Mouse (Mus musculus): ENCODE measurements around the gene Atp2a2. TPM values are rescaled to one million over a fixed set of nuclear protein-coding genes. Genes with fewer than 3 reads are reported as not detected.
"Not testable (repeated sequence)": the region's sequence is repeated elsewhere in the genome, so short reads cannot be mapped to it uniquely, and the experiment has no call there.

Atp2a2 gene
- polyA plus RNA-seq, 1 experiment from 2014 or later: 52.0 TPM

DNA sequence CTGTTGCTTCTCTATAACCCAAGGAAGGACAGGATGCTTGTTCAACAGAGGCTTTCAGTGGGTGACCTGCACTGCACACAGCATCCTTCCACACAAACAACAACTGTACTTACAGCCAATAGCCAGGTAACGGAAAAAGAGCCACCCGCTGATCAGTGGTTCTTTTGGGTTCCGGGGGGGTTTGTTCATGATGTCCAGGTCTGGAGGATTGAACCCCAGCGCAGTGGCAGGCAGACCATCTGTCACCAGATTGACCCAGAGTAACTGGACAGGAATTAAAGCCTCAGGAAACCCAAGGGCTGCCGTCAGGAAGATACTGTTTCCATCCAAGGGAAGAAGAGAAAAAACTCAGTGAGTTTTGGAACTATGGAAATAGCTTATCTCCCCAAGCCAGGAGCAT lies 42.7 kb downstream of the Atp2a2 start:
- no peak overlapping the region for H3K27ac ChIP-seq (replicated peaks)
- no peak overlapping the region for H3K4me3 ChIP-seq (replicated peaks)
- H3K9me3 ChIP-seq (replicated peaks): no peaks in the 10 kb centered on the region
- H3K9ac ChIP-seq (replicated peaks): no peak overlapping the region
- ATAC-seq (ENCODE audit: low FRiP score): no peak
- H3K4me1 ChIP-seq: no peaks in the 10 kb centered on the region
- no peaks in the 10 kb centered on the region for H3K27me3 ChIP-seq (replicated peaks)
- H3K36me3 ChIP-seq: peaks cover 97% of the 10 kb centered on the region
- WGBS: 97% methylated on average over 5 of the region's 5 CpGs
- H3K4me2 ChIP-seq: no peak overlapping the region

DNA sequence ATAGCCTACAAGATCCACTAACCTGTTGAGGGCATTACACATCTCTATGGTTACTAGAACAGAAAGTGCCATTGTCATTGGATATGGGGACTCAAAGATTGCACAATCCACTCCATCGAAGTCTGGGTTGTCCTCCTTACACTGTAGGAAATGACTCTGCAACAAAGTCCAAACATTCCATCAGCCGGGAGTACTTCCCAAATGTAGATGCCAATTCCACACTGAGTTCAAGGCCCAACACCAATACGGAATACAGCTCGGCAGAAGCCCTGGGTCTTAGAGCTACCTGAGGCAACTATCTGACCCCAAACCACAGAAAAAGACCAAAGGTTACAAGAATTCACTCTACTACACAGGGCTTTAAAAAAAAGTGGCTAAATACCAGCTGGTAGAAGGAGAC lies 44.0 kb downstream of the Atp2a2 start:
- Histone ChIP-seq H3K4me1 (no peaks in the 10 kb centered on the region), H3K4me2 (no peak overlapping the region), H3K36me3 (peaks cover 97% of the 10 kb centered on the region), H3K4me3 (replicated peaks) (no peak overlapping the region), H3K9me3 (replicated peaks) (no peaks in the 10 kb centered on the region), H3K27ac (replicated peaks) (no peak overlapping the region), H3K9ac (replicated peaks) (no peak overlapping the region), H3K27me3 (replicated peaks) (no peaks in the 10 kb centered on the region)
- ATAC-seq (ENCODE audit: low FRiP score): no peak
- WGBS: 96% methylated on average over 4 of the region's 4 CpGs

DNA sequence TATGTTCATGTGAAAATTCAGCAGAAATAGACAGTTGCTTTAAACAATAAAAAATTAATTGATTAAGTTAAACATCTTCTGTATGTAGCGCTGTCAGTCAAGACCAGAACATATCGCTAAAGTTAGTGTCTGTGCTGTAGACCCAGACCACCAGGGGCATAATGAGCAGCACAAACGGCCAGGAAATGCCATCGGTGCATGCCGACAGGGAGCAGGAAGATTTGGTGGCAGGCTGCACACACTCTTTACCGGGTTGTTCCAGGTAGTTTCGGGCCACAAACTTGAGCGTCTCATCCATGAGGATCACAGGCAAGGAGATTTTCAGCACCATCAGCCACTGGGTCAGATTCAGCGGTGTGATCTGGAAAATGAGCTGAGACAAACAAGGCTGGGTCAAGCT lies 45.0 kb downstream of the Atp2a2 start:
- not testable (repeated sequence) for H3K4me1 ChIP-seq; H3K27me3 ChIP-seq (replicated peaks); H3K9me3 ChIP-seq (replicated peaks); H3K4me2 ChIP-seq; ATAC-seq (ENCODE audit: low FRiP score); H3K4me3 ChIP-seq (replicated peaks); H3K27ac ChIP-seq (replicated peaks); H3K9ac ChIP-seq (replicated peaks)
- peaks cover 97% of the 10 kb centered on the region for H3K36me3 ChIP-seq
- 89% methylated on average over 9 of the region's 9 CpGs for WGBS

DNA sequence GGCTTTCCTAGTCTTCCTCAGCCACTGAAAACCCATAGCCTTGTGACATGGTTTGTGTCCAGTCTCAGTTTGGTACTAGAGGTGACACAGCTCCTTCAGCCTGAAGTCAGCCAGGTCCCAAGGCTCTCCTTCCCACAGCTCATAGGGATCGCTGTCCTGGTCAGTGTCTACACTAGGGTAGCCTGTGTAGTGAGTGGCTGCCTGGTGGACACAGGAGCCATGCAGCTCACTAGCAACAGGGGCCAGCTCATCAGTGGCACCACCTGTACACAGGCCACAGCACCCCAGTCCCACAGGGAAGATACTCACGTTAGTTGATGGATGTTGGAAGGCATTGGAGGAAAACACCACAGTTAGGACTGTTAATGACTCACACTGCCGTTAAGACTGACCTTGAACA lies 46.4 kb downstream of the Atp2a2 start:
- Histone ChIP-seq H3K4me2 (no peak overlapping the region), H3K9ac (replicated peaks) (no peak overlapping the region), H3K27me3 (replicated peaks) (no peaks in the 10 kb centered on the region), H3K4me3 (replicated peaks) (no peak overlapping the region), H3K9me3 (replicated peaks) (no peaks in the 10 kb centered on the region), H3K36me3 (peaks cover 87% of the 10 kb centered on the region), H3K27ac (replicated peaks) (no peak overlapping the region; the same call in 1 of the 2 replicates), H3K4me1 (no peaks in the 10 kb centered on the region)
- WGBS: 94% methylated on average over 3 of the region's 3 CpGs
- ATAC-seq (ENCODE audit: low FRiP score): no peak

DNA sequence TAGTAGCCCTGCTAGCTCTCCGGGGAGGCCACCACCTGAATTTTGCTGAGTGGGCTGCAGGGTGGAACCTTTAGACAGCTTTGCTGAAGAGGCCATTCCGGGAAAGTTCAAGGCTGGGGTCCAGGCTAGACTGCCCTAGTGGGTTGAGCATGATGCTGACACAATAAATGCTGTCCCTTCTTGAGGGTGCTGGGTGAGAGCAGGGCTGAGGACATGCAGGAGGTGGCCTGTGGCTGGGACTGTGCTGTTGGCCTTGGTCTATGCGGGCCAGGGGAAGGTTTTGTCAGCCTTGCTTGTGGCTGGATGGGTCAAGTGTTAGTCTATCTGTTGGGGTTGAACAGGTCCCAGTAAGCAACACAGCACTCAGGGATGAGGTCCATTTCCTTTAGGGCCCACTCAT lies 47.1 kb downstream of the Atp2a2 start:
- H3K4me2 ChIP-seq: no peak overlapping the region
- no peaks in the 10 kb centered on the region for H3K4me1 ChIP-seq
- ATAC-seq (ENCODE audit: low FRiP score): no peak
- H3K9me3 ChIP-seq (replicated peaks): no peaks in the 10 kb centered on the region
- H3K4me3 ChIP-seq (replicated peaks): no peak overlapping the region
- WGBS: 89% methylated on average over 3 of the region's 3 CpGs
- H3K36me3 ChIP-seq: peaks cover 80% of the 10 kb centered on the region
- H3K27me3 ChIP-seq (replicated peaks): no peaks in the 10 kb centered on the region
- H3K9ac ChIP-seq (replicated peaks): no peak overlapping the region
- no peak overlapping the region for H3K27ac ChIP-seq (replicated peaks)

DNA sequence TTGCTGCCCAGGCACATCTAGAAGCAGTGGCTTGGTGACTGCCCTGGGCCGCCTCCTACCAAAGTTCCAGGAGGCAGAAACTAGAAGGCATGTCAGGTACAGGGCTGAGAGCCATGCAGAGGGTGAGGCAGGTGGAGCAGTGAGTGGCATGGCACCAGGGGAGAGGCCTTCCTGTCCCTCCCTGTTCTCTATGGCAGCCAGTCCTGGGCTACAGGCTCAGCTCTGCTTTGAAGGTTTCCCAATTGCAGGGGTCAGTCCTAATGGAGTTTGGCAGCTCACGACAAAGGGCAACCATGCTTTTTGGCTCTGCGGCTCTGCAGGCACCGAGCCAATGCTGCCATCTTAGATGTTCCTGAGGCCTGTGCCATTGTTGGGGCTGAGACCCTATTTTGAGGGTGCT lies 47.6 kb downstream of the Atp2a2 start:
- H3K27me3 ChIP-seq (replicated peaks): no peaks in the 10 kb centered on the region
- no peak overlapping the region for H3K4me2 ChIP-seq
- peaks cover 76% of the 10 kb centered on the region for H3K36me3 ChIP-seq
- H3K4me1 ChIP-seq: no peaks in the 10 kb centered on the region
- 85% methylated on average over 4 of the region's 4 CpGs for WGBS
- ATAC-seq (ENCODE audit: low FRiP score): no peak
- no peak overlapping the region for H3K4me3 ChIP-seq (replicated peaks)
- H3K9me3 ChIP-seq (replicated peaks): no peaks in the 10 kb centered on the region
- H3K27ac ChIP-seq (replicated peaks): no peak overlapping the region
- no peak overlapping the region for H3K9ac ChIP-seq (replicated peaks)

DNA sequence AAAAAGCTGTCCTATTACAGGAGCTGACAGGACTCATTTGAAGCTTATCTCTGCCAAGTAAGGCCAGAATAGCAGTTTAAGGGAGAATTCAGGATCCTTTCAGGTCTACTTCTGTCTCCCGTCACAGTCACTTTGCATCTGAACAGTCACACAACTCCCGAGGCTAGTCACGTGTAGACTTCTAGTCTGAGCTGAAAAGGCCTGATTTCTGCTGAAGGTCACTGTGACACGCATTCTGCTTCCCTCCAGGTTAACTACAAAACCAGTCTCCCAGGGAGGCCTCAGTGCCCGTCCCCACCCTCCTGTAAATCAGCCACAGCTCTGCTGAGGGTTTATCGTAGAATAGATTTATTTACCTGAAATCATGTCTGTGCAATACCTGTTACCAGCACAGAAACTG lies 48.8 kb downstream of the Atp2a2 start:
- Histone ChIP-seq H3K27ac (replicated peaks) (no peak overlapping the region), H3K27me3 (replicated peaks) (no peaks in the 10 kb centered on the region), H3K4me2 (no peak overlapping the region), H3K4me3 (replicated peaks) (no peak overlapping the region), H3K36me3 (peaks cover 68% of the 10 kb centered on the region), H3K9ac (replicated peaks) (no peak overlapping the region), H3K4me1 (no peaks in the 10 kb centered on the region), H3K9me3 (replicated peaks) (no peaks in the 10 kb centered on the region)
- WGBS: 76% methylated on average over 6 of the region's 6 CpGs
- no peak for ATAC-seq (ENCODE audit: low FRiP score)

DNA sequence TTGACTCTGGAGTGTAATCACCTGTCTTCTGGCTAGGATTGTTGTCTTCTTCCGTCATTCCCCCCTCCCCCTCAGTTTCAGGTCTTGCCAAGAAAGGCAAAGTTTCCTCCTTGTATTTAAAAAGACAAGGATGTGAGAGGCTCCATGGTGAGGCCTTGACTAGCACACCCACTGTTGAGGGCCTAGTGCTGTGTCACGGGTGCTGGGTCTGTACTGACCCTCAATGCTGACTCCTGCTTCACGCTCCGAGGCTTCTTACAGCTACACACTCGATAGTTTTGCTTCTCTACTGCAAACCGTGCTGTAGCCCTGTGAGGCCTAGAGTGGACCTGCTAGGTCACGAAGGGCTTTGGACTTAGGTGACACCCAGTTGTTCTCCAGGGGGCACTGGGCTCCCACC lies 49.8 kb downstream of the Atp2a2 start:
- peaks cover 58% of the 10 kb centered on the region for H3K36me3 ChIP-seq
- WGBS: 85% methylated on average over 7 of the region's 7 CpGs
- H3K4me2 ChIP-seq: no peak overlapping the region
- H3K4me3 ChIP-seq (replicated peaks): no peak overlapping the region
- no peak overlapping the region for H3K9ac ChIP-seq (replicated peaks)
- no peaks in the 10 kb centered on the region for H3K4me1 ChIP-seq
- no peaks in the 10 kb centered on the region for H3K9me3 ChIP-seq (replicated peaks)
- no peak overlapping the region for H3K27ac ChIP-seq (replicated peaks)
- no peaks in the 10 kb centered on the region for H3K27me3 ChIP-seq (replicated peaks)
- no peak for ATAC-seq (ENCODE audit: low FRiP score)

DNA sequence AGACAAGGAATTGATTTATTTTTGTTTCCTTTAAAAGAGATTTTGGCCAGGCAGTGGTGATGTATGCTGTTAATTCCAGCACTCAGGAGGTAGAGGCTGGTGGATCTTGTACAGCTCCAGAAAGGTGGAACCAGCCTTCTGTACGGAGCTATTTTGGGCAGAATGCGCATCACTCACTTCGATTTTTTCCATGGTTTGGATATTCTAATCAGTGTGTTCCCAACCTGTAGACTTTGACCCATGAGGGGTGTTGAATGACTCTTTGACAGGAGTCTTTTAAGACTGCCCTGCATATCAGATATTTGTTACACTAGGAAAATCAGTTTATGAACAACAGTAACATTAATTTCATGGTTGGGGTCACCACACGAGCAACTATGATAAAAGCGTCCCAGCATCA lies 50.7 kb downstream of the Atp2a2 start:
- 88% methylated on average over 5 of the region's 5 CpGs for WGBS
- Histone ChIP-seq H3K9ac (replicated peaks) (no peak overlapping the region), H3K4me2 (no peak overlapping the region), H3K27me3 (replicated peaks) (no peaks in the 10 kb centered on the region), H3K27ac (replicated peaks) (0 out of 2 replicates have a peak overlapping the region, but pooled peaks have one; percentile 9), H3K4me1 (no peaks in the 10 kb centered on the region), H3K4me3 (replicated peaks) (no peak overlapping the region), H3K9me3 (replicated peaks) (no peaks in the 10 kb centered on the region), H3K36me3 (peaks cover 52% of the 10 kb centered on the region)
- ATAC-seq (ENCODE audit: low FRiP score): no peak

DNA sequence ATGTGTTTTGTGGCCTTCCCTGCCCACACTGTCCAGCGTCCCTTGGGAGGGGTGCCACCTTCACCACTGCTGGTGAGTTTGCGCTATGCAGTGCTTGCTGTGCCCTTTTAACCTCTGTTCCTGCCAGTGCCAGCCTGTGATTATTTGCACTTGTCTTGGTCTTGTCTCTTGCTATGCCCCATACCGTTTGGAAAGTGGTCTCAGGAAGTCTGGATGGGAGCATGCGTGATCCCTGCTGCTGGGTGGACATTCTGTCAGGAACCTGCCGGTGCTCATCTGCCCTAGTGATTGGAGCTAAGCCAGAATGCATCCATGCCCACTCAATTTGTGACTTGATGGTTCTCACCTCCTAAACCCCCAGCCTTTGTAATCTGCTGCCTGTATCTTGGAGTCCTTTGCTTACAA lies 51.1 kb downstream of the Atp2a2 start:
- H3K27me3 ChIP-seq (replicated peaks): no peaks in the 10 kb centered on the region
- no peaks in the 10 kb centered on the region for H3K9me3 ChIP-seq (replicated peaks)
- WGBS: 69% methylated on average over 5 of the region's 5 CpGs
- no peak for ATAC-seq (ENCODE audit: low FRiP score)
- H3K27ac ChIP-seq (replicated peaks): 0 out of 2 replicates have a peak overlapping the region, but pooled peaks have one; percentile 9
- no peak overlapping the region for H3K9ac ChIP-seq (replicated peaks)
- H3K4me3 ChIP-seq (replicated peaks): no peak overlapping the region
- peaks cover 52% of the 10 kb centered on the region for H3K36me3 ChIP-seq
- no peak overlapping the region for H3K4me2 ChIP-seq
- H3K4me1 ChIP-seq: no peaks in the 10 kb centered on the region

DNA sequence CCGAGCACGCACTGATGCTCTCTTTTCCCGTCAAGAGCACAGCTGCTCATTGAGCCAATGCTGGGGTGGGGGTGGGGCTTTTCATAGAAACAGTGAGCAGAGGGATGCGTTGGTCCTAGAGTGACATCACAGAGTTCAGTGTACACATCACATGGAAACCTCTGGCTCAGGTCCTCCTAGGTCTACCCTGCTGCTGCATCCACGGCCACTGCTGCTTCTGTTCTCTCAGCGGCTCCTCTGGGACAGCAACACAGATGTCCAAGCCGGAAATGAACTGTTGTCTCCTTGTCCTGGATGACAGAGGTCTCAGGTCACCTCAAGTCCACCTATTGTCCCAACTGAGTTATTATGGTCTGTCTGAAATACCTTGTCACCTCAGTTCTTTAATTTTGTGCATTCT lies 52.1 kb downstream of the Atp2a2 start:
- ATAC-seq (ENCODE audit: low FRiP score): no peak
- Histone ChIP-seq H3K27me3 (replicated peaks) (no peaks in the 10 kb centered on the region), H3K36me3 (peaks cover 52% of the 10 kb centered on the region), H3K4me1 (no peaks in the 10 kb centered on the region), H3K27ac (replicated peaks) (no peak overlapping the region), H3K4me3 (replicated peaks) (no peak overlapping the region), H3K9me3 (replicated peaks) (no peaks in the 10 kb centered on the region), H3K4me2 (no peak overlapping the region), H3K9ac (replicated peaks) (no peak overlapping the region)
- WGBS: 26% methylated on average over 7 of the region's 7 CpGs

DNA sequence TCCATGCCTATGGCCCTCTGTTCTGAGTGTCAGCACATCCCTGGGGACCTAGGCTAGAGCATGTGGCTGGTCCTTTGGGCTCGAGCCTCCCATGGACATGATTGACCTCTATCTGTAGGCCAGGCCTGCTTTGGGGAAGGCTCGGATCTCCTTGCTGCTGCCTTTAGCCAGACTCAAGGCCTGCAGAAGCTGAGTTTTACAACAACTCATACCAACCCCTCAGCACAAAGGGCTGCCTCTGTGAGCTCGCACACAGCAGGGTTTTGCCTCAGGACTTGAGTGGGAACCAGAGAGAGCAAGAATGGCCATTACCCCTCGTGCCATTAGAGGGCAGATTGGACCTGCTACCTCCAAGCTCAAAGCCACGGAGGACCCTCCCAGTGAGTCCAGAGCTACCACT lies 53.2 kb downstream of the Atp2a2 start:
- no peaks in the 10 kb centered on the region for H3K9me3 ChIP-seq (replicated peaks)
- H3K36me3 ChIP-seq: peaks cover 52% of the 10 kb centered on the region
- no peak overlapping the region for H3K27ac ChIP-seq (replicated peaks)
- no peak overlapping the region for H3K4me2 ChIP-seq
- no peak for ATAC-seq (ENCODE audit: low FRiP score)
- WGBS: 79% methylated on average over 5 of the region's 5 CpGs
- no peaks in the 10 kb centered on the region for H3K4me1 ChIP-seq
- no peak overlapping the region for H3K4me3 ChIP-seq (replicated peaks)
- H3K27me3 ChIP-seq (replicated peaks): no peaks in the 10 kb centered on the region
- H3K9ac ChIP-seq (replicated peaks): no peak overlapping the region

DNA sequence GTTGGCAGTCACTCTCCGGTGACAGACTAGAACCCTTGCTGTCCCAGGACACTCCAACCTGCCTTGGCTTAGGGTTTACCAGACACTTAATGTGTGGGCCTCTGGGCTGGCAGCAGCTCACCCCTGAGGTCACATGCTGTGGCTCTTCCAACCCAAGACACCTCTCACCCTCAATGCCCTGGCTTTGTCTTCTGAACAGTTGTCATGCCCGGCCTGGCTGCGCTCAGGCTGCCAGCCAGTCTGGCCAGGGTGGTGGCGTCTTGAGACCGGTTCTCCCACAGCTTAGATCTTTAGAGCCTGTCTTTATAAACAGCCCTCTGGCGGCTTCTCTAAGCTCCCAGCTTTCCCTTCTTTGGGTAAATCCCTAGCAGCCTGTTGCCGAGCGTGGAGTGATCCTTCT lies 54.2 kb downstream of the Atp2a2 start:
- Histone ChIP-seq H3K9me3 (replicated peaks) (no peaks in the 10 kb centered on the region), H3K4me3 (replicated peaks) (no peak overlapping the region), H3K4me1 (no peaks in the 10 kb centered on the region), H3K9ac (replicated peaks) (no peak overlapping the region), H3K36me3 (peaks cover 52% of the 10 kb centered on the region), H3K27ac (replicated peaks) (no peak overlapping the region), H3K4me2 (no peak overlapping the region), H3K27me3 (replicated peaks) (no peaks in the 10 kb centered on the region)
- WGBS: 89% methylated on average over 8 of the region's 8 CpGs
- no peak for ATAC-seq (ENCODE audit: low FRiP score)

Measured in neural tube, embryonic 15.5 days (tissue).